Mouse (Mus musculus) stomach, embryonic 15.5 days (tissue): ENCODE results near the gene Foxn1. TPM values are rescaled to one million over a fixed set of nuclear protein-coding genes. Genes with fewer than 3 reads are reported as not detected.

Experiments used
- ATAC-seq: fragments of 200-750 bp; cut with Nextera tagmentation; 2 replicates; pipeline ENCODE4 v1.8.0; 2017; ENCODE audit warnings: low read depth, moderate number of reproducible peaks, moderate TSS enrichment; ENCODE audit not compliant: insufficient read depth, low FRiP score
- H3K27ac ChIP-seq: fragments of 300-500 bp; sonication (generic); 2 replicates; pipeline ENCODE4 v1.5.1; 2015; ENCODE audit warnings: mild to moderate bottlenecking, inconsistent platforms
- H3K27me3 ChIP-seq: fragments of 300-500 bp; sonication (generic); replicated peaks from 2 replicates; pipeline ENCODE4 v1.6.1; 2015; ENCODE audit warnings: inconsistent platforms
- H3K36me3 ChIP-seq: fragments of 300-500 bp; sonication (generic); 2 replicates; pipeline ENCODE4 v1.6.1; 2015; ENCODE audit warnings: inconsistent platforms
- H3K4me1 ChIP-seq: fragments of 300-500 bp; sonication (generic); 2 replicates; pipeline ENCODE4 v1.6.1; 2015; ENCODE audit warnings: inconsistent platforms
- H3K4me2 ChIP-seq: fragments of 300-500 bp; sonication (generic); 2 replicates; pipeline ENCODE4 v1.6.1; 2015; ENCODE audit warnings: mild to moderate bottlenecking, inconsistent platforms
- H3K4me3 ChIP-seq: fragments of 300-500 bp; sonication (generic); replicated peaks from 2 replicates; pipeline ENCODE4 v1.5.1; 2015; ENCODE audit warnings: inconsistent platforms
- H3K9ac ChIP-seq: fragments of 300-500 bp; sonication (generic); 2 replicates; pipeline ENCODE4 v1.6.1; 2015; ENCODE audit warnings: inconsistent platforms
- H3K9me3 ChIP-seq: fragments of 300-500 bp; sonication (generic); 2 replicates; pipeline ENCODE4 v1.6.1; 2016; ENCODE audit warnings: inconsistent platforms
- WGBS: fragments of 180-500 bp; shearing (Covaris S2); methylation state at CpG from one replicate; pipeline ENCODE4 v1.1.7; 2015; 5-methylcytosine and 5-hydroxymethylcytosine counted together
- polyA plus RNA-seq: library from polyadenylated mRNA; unstranded; fragments of >200 nt; fragmentation: Nextera tagmentation; extraction: Ambion mirVana; gene quantifications from 2 replicates; pipeline ENCODE4 v1.2.1, GENCODE M21; 2015

Foxn1 gene
- polyA plus RNA-seq, 1 experiment from 2014 or later: 0.90 TPM

- Histone ChIP-seq H3K4me2 (no peak overlapping the region), H3K9me3 (no peaks in the 10 kb centered on the region), H3K27ac (no peak overlapping the region), H3K4me1 (peaks cover 7% of the 10 kb centered on the region; the same call in 1 of the 2 replicates), H3K9ac (no peak overlapping the region), H3K36me3 (no peaks in the 10 kb centered on the region), H3K27me3 (no peaks in the 10 kb centered on the region), H3K4me3 (no peak overlapping the region)
- 90% methylated on average over 11 of the region's 11 CpGs for WGBS
- no peak for ATAC-seq
Measured at GRCm38 (mm10) chr11:78371711-78372110, 14.6 kb downstream of the Foxn1 start.

DNA sequence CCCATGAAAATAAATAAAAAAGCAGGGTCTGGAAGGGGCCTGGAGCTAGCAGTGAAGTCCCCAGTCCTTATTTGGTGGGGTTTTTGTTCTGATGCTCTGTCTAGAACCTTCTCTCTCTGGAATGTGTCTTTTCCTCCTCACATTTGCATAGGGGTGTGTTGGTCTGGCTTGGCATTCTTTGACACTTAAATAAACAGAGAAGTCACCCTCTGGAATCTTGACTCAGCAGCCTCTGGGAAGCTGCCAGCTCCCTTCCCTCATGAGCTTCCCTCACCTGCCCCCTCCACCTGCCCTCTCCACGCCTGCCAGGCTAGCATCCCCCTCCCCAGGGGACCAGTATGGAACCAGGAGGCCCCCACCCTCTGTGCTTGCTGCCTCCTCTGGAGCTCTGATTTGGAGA lies 16.0 kb downstream of the Foxn1 start:
- WGBS: 48% methylated on average over 1 of the region's 1 CpGs
- Histone ChIP-seq H3K27me3 (no peaks in the 10 kb centered on the region), H3K9ac (no peak overlapping the region), H3K4me2 (no peak overlapping the region), H3K4me1 (peaks cover 7% of the 10 kb centered on the region; the same call in 1 of the 2 replicates), H3K36me3 (no peaks in the 10 kb centered on the region), H3K9me3 (no peaks in the 10 kb centered on the region), H3K4me3 (no peak overlapping the region), H3K27ac (no peak overlapping the region)
- no peak for ATAC-seq

DNA sequence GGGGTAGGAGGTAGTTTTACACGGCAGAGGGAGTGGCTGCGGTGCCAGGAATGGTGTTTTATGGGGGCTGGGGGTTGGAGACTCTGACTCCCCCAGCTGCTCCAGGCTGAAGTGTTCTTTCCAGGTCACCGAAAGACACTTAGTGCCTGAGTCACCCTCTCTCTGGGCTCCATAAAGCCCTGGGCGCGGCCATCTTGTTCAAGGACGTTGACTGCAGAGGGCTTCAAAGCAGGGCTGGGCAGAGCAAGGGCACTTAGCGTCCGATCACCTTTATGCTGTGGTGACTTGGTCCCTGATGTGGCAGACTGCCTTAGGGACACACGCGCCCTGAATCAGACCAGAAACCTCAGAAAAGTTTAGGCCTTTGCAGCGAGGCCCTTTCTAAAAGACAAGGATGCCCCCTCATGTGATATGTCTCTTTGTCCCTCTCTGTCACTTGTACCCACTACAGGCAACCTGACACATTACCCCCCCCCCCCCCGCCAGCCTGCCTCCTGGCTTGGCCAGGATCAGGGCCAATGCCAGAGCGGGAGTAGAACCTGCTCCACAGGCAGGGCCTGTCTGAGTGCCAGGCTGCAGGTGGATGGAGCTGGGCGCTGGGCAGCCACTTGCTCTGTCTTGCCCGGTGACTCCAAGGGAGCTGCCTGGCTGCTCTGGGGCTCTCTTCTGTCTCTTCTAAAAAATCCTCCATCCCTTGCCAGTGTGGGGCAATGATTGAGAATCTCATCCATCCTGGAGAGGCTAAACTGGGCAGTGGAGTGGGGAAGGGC lies 18.7 kb downstream of the Foxn1 start:
- no peaks in the 10 kb centered on the region for H3K27me3 ChIP-seq
- ATAC-seq: no peak
- no peaks in the 10 kb centered on the region for H3K36me3 ChIP-seq
- no peak overlapping the region for H3K27ac ChIP-seq
- H3K4me2 ChIP-seq: no peak overlapping the region
- H3K9me3 ChIP-seq: no peaks in the 10 kb centered on the region
- H3K4me1 ChIP-seq: peaks cover 7% of the 10 kb centered on the region; the same call in 1 of the 2 replicates
- no peak overlapping the region for H3K4me3 ChIP-seq
- H3K9ac ChIP-seq: no peak overlapping the region
- 83% methylated on average over 15 of the region's 15 CpGs for WGBS

- Histone ChIP-seq H3K36me3 (no peaks in the 10 kb centered on the region), H3K4me1 (no peaks in the 10 kb centered on the region), H3K9me3 (no peaks in the 10 kb centered on the region), H3K4me3 (no peak overlapping the region), H3K27ac (no peak overlapping the region), H3K27me3 (no peaks in the 10 kb centered on the region), H3K9ac (no peak overlapping the region), H3K4me2 (no peak overlapping the region)
- 27% methylated on average over 8 of the region's 8 CpGs for WGBS
- no peak for ATAC-seq
Measured at GRCm38 (mm10) chr11:78364103-78364502, 22.3 kb downstream of the Foxn1 start.

- 73% methylated on average over 13 of the region's 13 CpGs for WGBS
- no peaks in the 10 kb centered on the region for H3K27me3 ChIP-seq
- H3K9ac ChIP-seq: no peak overlapping the region
- H3K36me3 ChIP-seq: no peaks in the 10 kb centered on the region
- no peak overlapping the region for H3K27ac ChIP-seq
- H3K4me2 ChIP-seq: no peak overlapping the region
- ATAC-seq: no peak
- H3K4me1 ChIP-seq: no peaks in the 10 kb centered on the region
- no peaks in the 10 kb centered on the region for H3K9me3 ChIP-seq
- H3K4me3 ChIP-seq: no peak overlapping the region
Measured at GRCm38 (mm10) chr11:78363309-78364007, 22.9 kb downstream of the Foxn1 start.

DNA sequence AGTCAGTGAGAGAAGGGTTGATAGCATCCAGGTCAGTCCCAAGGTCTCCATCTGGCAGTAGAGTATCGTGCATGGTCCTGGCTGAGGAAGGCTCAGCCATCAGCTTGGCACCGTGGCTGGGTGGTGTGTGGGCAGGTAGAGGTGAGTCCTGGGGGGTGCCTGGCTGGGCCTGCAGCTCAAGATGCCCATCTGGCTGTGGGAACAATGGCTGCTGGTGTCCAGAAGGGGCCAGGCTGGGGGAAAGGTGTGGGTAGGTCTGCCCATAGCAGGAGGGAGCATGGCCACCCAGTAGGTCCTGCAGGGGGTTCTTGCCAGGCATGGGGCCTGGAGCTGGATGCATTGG lies 25.6 kb downstream of the Foxn1 start:
- Histone ChIP-seq H3K27me3 (no peaks in the 10 kb centered on the region), H3K27ac (no peak overlapping the region), H3K4me2 (peak overlapping the region; percentile 54; the same call in 1 of the 2 replicates), H3K4me3 (no peak overlapping the region), H3K9ac (no peak overlapping the region), H3K4me1 (no peaks in the 10 kb centered on the region), H3K36me3 (no peaks in the 10 kb centered on the region), H3K9me3 (no peaks in the 10 kb centered on the region)
- no peak for ATAC-seq
- 60% methylated on average over 2 of the region's 2 CpGs for WGBS

GRCm38 (mm10) chr11:78360125-78360788 lies 26.1 kb downstream of the Foxn1 start:
- 8% methylated on average over 13 of the region's 13 CpGs for WGBS
- no peak overlapping the region for H3K27ac ChIP-seq
- peak overlapping the region; percentile 34 for H3K4me3 ChIP-seq
- H3K9me3 ChIP-seq: no peaks in the 10 kb centered on the region
- ATAC-seq: peak; percentile 38; the same call in 1 of the 2 replicates
- no peaks in the 10 kb centered on the region for H3K4me1 ChIP-seq
- no peaks in the 10 kb centered on the region for H3K36me3 ChIP-seq
- no peak overlapping the region for H3K9ac ChIP-seq
- H3K27me3 ChIP-seq: no peaks in the 10 kb centered on the region
- peak overlapping the region; percentile 54 for H3K4me2 ChIP-seq

DNA sequence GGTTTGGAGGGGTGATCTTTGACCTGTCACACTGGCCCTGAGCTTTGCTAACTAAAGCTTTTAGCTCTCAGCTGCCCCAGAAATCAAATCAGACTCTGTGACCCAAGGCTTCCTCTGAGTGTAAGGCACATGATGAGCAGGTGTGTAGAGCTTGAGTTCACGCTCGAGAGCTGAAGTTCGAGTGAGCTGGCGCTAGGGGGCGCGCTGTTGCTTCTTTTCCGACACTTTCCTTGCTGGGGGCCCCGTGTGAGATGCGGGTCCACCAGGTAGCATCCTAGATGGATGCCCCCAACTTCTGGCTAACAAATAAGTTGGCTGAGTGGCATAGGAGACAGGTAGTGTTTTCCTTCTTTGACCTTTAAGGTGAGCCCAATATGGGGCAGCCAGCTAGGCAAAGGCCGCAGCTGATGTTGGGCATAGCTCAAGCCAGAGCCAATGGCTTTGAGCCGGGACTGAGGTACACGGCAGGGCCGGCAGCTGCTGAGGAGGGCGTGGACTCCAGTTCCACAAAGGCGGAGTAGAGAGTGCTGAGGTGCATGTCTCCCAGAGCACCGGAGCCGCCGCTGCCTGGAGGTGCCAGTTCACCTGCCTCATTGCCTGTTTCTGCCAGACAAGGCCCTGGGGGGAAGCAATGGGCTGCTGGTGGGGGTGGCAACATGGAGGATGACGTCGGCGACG lies 27.9 kb downstream of the Foxn1 start:
- Histone ChIP-seq H3K9ac (no peak overlapping the region), H3K4me2 (no peak overlapping the region), H3K4me3 (no peak overlapping the region), H3K4me1 (no peaks in the 10 kb centered on the region), H3K27ac (no peak overlapping the region), H3K36me3 (no peaks in the 10 kb centered on the region), H3K9me3 (no peaks in the 10 kb centered on the region), H3K27me3 (no peaks in the 10 kb centered on the region)
- 15% methylated on average over 22 of the region's 22 CpGs for WGBS
- no peak for ATAC-seq

- H3K4me1 ChIP-seq: no peaks in the 10 kb centered on the region
- 35% methylated on average over 4 of the region's 4 CpGs for WGBS
- H3K27ac ChIP-seq: no peak overlapping the region
- no peak overlapping the region for H3K4me2 ChIP-seq
- no peak for ATAC-seq
- H3K9me3 ChIP-seq: no peaks in the 10 kb centered on the region
- H3K27me3 ChIP-seq: no peaks in the 10 kb centered on the region
- no peak overlapping the region for H3K9ac ChIP-seq
- no peak overlapping the region for H3K4me3 ChIP-seq
- no peaks in the 10 kb centered on the region for H3K36me3 ChIP-seq
Measured at GRCm38 (mm10) chr11:78355471-78356238, 30.7 kb downstream of the Foxn1 start.

DNA sequence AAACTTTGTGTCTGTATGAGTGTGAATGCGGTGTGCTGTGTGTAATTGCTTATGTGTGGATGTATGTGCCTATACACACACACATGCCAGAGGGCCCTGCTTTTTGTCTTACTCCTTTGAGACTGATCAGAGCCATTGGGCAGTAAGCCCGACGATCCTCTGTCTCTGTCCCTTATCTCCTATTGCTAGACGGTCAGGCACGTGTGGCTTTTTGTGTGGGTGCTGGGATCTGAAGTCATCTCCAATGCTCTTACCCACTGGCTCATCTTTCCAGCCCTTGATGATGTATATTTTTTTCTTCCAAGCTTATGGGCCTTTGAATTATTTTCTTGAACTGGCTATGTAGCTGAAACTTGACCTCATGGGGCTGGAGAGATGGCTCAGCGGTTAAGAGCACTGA lies 31.5 kb downstream of the Foxn1 start:
- Histone ChIP-seq H3K4me1 (peaks cover 1% of the 10 kb centered on the region; the same call in 1 of the 2 replicates), H3K27me3 (no peaks in the 10 kb centered on the region), H3K9ac (no peak overlapping the region), H3K9me3 (no peaks in the 10 kb centered on the region), H3K36me3 (no peaks in the 10 kb centered on the region), H3K27ac (no peak overlapping the region), H3K4me3 (no peak overlapping the region), H3K4me2 (no peak overlapping the region)
- 72% methylated on average over 6 of the region's 6 CpGs for WGBS
- no peak for ATAC-seq

DNA sequence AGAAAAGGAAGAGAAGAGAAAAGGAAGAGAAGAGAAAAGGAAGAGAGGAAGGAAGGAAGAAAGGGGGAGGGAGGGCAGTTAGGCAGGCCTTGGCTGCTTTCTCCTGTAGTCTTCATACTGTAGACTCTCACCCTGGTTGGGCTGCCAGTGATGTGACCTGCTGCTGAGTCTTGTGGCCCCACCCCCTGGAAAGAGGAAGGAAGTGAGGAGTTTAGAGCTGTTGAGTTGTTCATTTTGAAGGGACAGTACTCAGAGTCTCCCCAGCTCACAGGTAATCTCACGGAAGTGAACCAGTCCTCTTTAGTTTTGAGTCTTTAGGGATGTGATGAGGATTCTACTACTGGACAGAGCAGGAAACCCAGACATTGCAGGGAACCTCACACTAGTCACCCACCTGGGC lies 33.3 kb downstream of the Foxn1 start:
- Histone ChIP-seq H3K4me2 (no peak overlapping the region), H3K4me1 (peaks cover 11% of the 10 kb centered on the region), H3K36me3 (no peaks in the 10 kb centered on the region), H3K9me3 (no peaks in the 10 kb centered on the region), H3K4me3 (no peak overlapping the region), H3K9ac (no peak overlapping the region), H3K27ac (no peak overlapping the region), H3K27me3 (no peaks in the 10 kb centered on the region)
- WGBS: 73% methylated on average over 1 of the region's 1 CpGs
- no peak for ATAC-seq
